In the genomic region with DNA sequence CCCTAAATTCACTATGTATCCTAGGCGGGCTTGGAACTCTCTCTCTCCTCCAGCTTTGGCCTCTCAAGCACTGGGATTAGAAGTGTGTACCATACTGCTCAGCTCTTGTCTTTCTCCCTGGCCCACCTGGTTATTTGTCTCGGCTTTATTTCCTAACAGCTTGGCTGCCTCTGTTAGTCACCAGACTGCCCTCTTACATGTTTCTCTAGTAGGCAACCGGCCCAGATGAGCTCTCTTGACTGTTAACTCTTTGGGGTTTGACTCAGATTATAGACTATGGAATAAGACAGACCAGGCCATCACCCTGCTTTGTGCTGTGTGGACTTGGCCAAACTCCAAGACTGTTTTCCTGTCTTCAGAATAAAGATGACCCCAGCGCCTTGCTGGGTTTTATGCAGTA, we compare ENCODE assay signal across 18 mouse cellular contexts. TPM values are rescaled to one million over a fixed set of nuclear protein-coding genes. Genes with fewer than 3 reads are reported as not detected.
A peak's percentile ranks its signal among the peaks of the same experiment; 100 is the strongest.
DNase-seq lines count a peak whose midpoint lies in the region; TF ChIP-seq lines count a peak whose summit lies in the region.
"Had no signal": no experiment of that assay in that cellular context is flagged by ENCODE, and none has a peak within 500 bp of the region (broad histone marks: within the 10 kb centered on the region; RNA-seq: fewer than 3 reads in every experiment).

No protein-coding gene starts in this region.

- H3K36me3 ChIP-seq in heart, adult 2 months (ENCODE audit: control insufficient read depth, insufficient read depth, low read length), result no peaks in the 10 kb centered on the region
- no peaks in the 10 kb centered on the region for H3K36me3 ChIP-seq in heart, embryonic 10.5 days
- H3K36me3 ChIP-seq: heart, embryonic 13.5 days; limb, embryonic 15.5 days; lung, embryonic 15.5 days; midbrain, embryonic 10.5 days had no signal

- 27% methylated on average over 4 of the region's 4 CpGs for WGBS in heart, adult 2 months
- WGBS in heart, embryonic 10.5 days, result 55% methylated on average over 4 of the region's 4 CpGs

- intact Hi-C loops in heart, adult 2 months (cut with DNase I), result no loop called here

- no peaks in the 10 kb centered on the region for H3K27me3 ChIP-seq in heart, adult 2 months (ENCODE audit: control insufficient read depth, insufficient read depth, low read length)
- H3K27me3 ChIP-seq in heart, embryonic 10.5 days (ENCODE audit: insufficient read depth, poor library complexity, severe bottlenecking), result no peaks in the 10 kb centered on the region
- H3K27me3 ChIP-seq: heart, embryonic 13.5 days; limb, embryonic 15.5 days; lung, embryonic 15.5 days had no signal

- TF ChIP-seq POLR2A in heart, adult 2 months (IDR thresholded peaks at IDR 0.05; ENCODE audit: insufficient read depth, low read depth, low read length), result no peak
- no peak for TF ChIP-seq POLR2A in brain, embryonic 14.5 days (IDR thresholded peaks at IDR 0.05; ENCODE audit: borderline replicate concordance, extremely low read depth, insufficient read depth, insufficient read length, poor library complexity, severe bottlenecking)

- DNase-seq in adrenal gland, postnatal 10 days, result peak; percentile 50
- no peak for DNase-seq in adrenal gland, postnatal 25 days
- DNase-seq in heart, adult 2 months, result peak in 1 of 2 experiments; percentile 45
- no peak for DNase-seq in heart, embryonic 10.5 days (ENCODE audit: low spot score)
- DNase-seq in brain, embryonic 14.5 days (ENCODE audit: low read depth), result peak; percentile 73
- peak; percentile 34 for DNase-seq in heart, postnatal 4 days
- DNase-seq in retina, postnatal 1 day, result no peak
- DNase-seq in frontal cortex, postnatal 36 days (ENCODE audit: low spot score in 2 of 2), result no peak
- DNase-seq: cerebellum, postnatal 25 days; kidney, adult 18-20 months; kidney, postnatal 36 days; right cerebral cortex, adult 18-20 months had no signal

- no peaks in the 10 kb centered on the region for H3K9me3 ChIP-seq in heart, embryonic 10.5 days
- H3K9me3 ChIP-seq: heart, embryonic 13.5 days; limb, embryonic 15.5 days; lung, embryonic 15.5 days; midbrain, embryonic 10.5 days had no signal

- H3K27ac ChIP-seq in heart, adult 2 months, result peak overlapping the region; percentile 47
- H3K27ac ChIP-seq in heart, embryonic 10.5 days, result no peak overlapping the region
- H3K27ac ChIP-seq: heart, embryonic 13.5 days; limb, embryonic 15.5 days; lung, embryonic 15.5 days; midbrain, embryonic 10.5 days had no signal

- no peak for TF ChIP-seq CTCF in heart, adult 2 months (IDR thresholded peaks at IDR 0.05)
- no peak for TF ChIP-seq CTCF in brain, embryonic 14.5 days (IDR thresholded peaks at IDR 0.05; ENCODE audit: borderline replicate concordance, extremely low read depth, insufficient read depth, insufficient read length)

- H3K4me1 ChIP-seq in heart, adult 2 months (ENCODE audit: control insufficient read depth, insufficient read depth, low read length), result peaks cover 2% of the 10 kb centered on the region
- no peaks in the 10 kb centered on the region for H3K4me1 ChIP-seq in heart, embryonic 10.5 days
- H3K4me1 ChIP-seq: limb, embryonic 15.5 days; lung, embryonic 15.5 days had no signal

- 0 out of 2 replicates have a peak, but pooled peaks have one; percentile 29 for TF ChIP-seq EP300 in heart, adult 2 months (IDR thresholded peaks at IDR 0.05; ENCODE audit: insufficient read depth, low read depth, low read length)

- H3K9ac ChIP-seq in heart, adult 2 months (ENCODE audit: low read depth, low read length), result no peak overlapping the region; the same call in 1 of the 2 replicates
- H3K9ac ChIP-seq: heart, embryonic 13.5 days; limb, embryonic 15.5 days; lung, embryonic 15.5 days had no signal

- no peaks in the 10 kb centered on the region for H3K79me2 ChIP-seq in heart, adult 2 months (replicated peaks; ENCODE audit: control insufficient read depth, insufficient read depth, low read length)

- no peak overlapping the region for H3K4me3 ChIP-seq in heart, adult 2 months
- no peak overlapping the region for H3K4me3 ChIP-seq in heart, embryonic 10.5 days
- H3K4me3 ChIP-seq: heart, embryonic 13.5 days; limb, embryonic 15.5 days; lung, embryonic 15.5 days; midbrain, embryonic 10.5 days; myocyte had no signal

RNA-seq across cellular contexts. Expression of a gene that starts 6.6 kb away (rescaled TPM):
- total RNA-seq in adrenal gland, postnatal 10 days (2021), result 10 to 100 TPM; 30.6 to 32.3 TPM
- 11.1 and 16.5 TPM in 2 replicates for total RNA-seq in adrenal gland, postnatal 25 days (2021)
- total RNA-seq in heart, adult 2 months (2021), result 10 to 100 TPM; 11.1 to 11.7 TPM
- polyA plus RNA-seq in heart, adult 2 months (2012; rRNA removed), result 4.9 and 8.5 TPM in 2 replicates
- 51.6 and 76.4 TPM in 2 replicates for polyA plus RNA-seq in heart, embryonic 10.5 days (2016; fragmentation: Nextera tagmentation; extraction: Ambion mirVana)
- polyA plus RNA-seq in brain, embryonic 14.5 days (2012; rRNA removed), result 297 and 335 TPM in 2 replicates
- 10 to 100 TPM; 26.0 to 28.9 TPM for total RNA-seq in heart, postnatal 4 days (2021)
- polyA plus RNA-seq: activated CD4-positive, CD25-positive, alpha-beta regulatory T cell, adult 4 months had no signal

RNA-seq across cellular contexts. Expression of a gene that starts 38.7 kb away (rescaled TPM):
- total RNA-seq in adrenal gland, postnatal 10 days (2021), result 10 to 100 TPM; 20.3 to 21.3 TPM
- 15.7 and 15.8 TPM in 2 replicates for total RNA-seq in adrenal gland, postnatal 25 days (2021)
- total RNA-seq in heart, adult 2 months (2021), result 10 to 100 TPM; 18.9 to 21.8 TPM
- 9.5 and 15.0 TPM in 2 replicates for polyA plus RNA-seq in heart, adult 2 months (2012; rRNA removed)
- 29.7 and 32.3 TPM in 2 replicates for polyA plus RNA-seq in heart, embryonic 10.5 days (2016; fragmentation: Nextera tagmentation; extraction: Ambion mirVana)
- 54.0 and 55.9 TPM in 2 replicates for polyA plus RNA-seq in brain, embryonic 14.5 days (2012; rRNA removed)
- total RNA-seq in heart, postnatal 4 days (2021), result 10 to 100 TPM; 35.6 to 38.4 TPM
- polyA plus RNA-seq: activated CD4-positive, CD25-positive, alpha-beta regulatory T cell, adult 4 months had no signal

Comparison
In these comparisons a context has a peak if more than half of its experiments do, and no peak if none do; other contexts are left out.
1. DNase-seq: peak in adrenal gland, postnatal 10 days (single experiment), brain, embryonic 14.5 days (single experiment) and heart, postnatal 4 days (single experiment); none in adrenal gland, postnatal 25 days (single experiment), heart, embryonic 10.5 days (single experiment), retina, postnatal 1 day (single experiment) and frontal cortex, postnatal 36 days (0 of 2).